Mouse (Mus musculus): ENCODE measurements at regions not wholly inside any gene's neighbourhood (a gene's known extent, or its start where the extent isn't known, plus 50 kb on each side); places are given as distances from the start of the nearest gene placed in this dataset.

- ATAC-seq (ENCODE audit: insufficient read depth): no peak
- Histone ChIP-seq H3K36me3 (ENCODE audit: insufficient read depth) (no peaks in the 10 kb centered on the region), H3K4me3 (ENCODE audit: low read depth, low read length) (no peak overlapping the region), H3K9ac (no peak overlapping the region), H3K4me2 (no peak overlapping the region), H3K4me1 (ENCODE audit: insufficient read depth) (no peaks in the 10 kb centered on the region), H3K27me3 (ENCODE audit: insufficient read depth, low read length) (no peaks in the 10 kb centered on the region), H3K9me3 (ENCODE audit: low read depth, low read length) (no peaks in the 10 kb centered on the region), H3K27ac (ENCODE audit: low read depth) (no peak overlapping the region)
- no peak for TF ChIP-seq CTCF (IDR thresholded peaks at IDR 0.05; ENCODE audit: low read depth)
- no peak for DNase-seq
- WGBS: 66% methylated on average over 4 of the region's 4 CpGs
Observed at GRCm38 (mm10) chr13:101967466-101967865, 199.4 kb upstream of the Pik3r1 start.

- no peak overlapping the region for H3K9ac ChIP-seq
- no peak for DNase-seq
- H3K4me2 ChIP-seq: no peak overlapping the region
- H3K4me3 ChIP-seq (ENCODE audit: low read depth, low read length): no peak overlapping the region
- no peaks in the 10 kb centered on the region for H3K4me1 ChIP-seq (ENCODE audit: insufficient read depth)
- TF ChIP-seq CTCF (IDR thresholded peaks at IDR 0.05; ENCODE audit: low read depth): no peak
- no peak overlapping the region for H3K27ac ChIP-seq (ENCODE audit: low read depth)
- H3K9me3 ChIP-seq (ENCODE audit: low read depth, low read length): no peaks in the 10 kb centered on the region
- 84% methylated on average over 4 of the region's 4 CpGs for WGBS
- no peaks in the 10 kb centered on the region for H3K36me3 ChIP-seq (ENCODE audit: insufficient read depth)
- no peaks in the 10 kb centered on the region for H3K27me3 ChIP-seq (ENCODE audit: insufficient read depth, low read length)
- ATAC-seq (ENCODE audit: insufficient read depth): no peak
Observed at GRCm38 (mm10) chr13:101976766-101977165, 208.7 kb upstream of the Pik3r1 start.

- peak; percentile 77 for DNase-seq
- Histone ChIP-seq H3K9me3 (ENCODE audit: low read depth, low read length) (no peaks in the 10 kb centered on the region; the same call in 1 of the 2 replicates), H3K9ac (no peak overlapping the region), H3K36me3 (ENCODE audit: insufficient read depth) (no peaks in the 10 kb centered on the region), H3K4me2 (no peak overlapping the region), H3K4me1 (ENCODE audit: insufficient read depth) (no peaks in the 10 kb centered on the region), H3K27me3 (ENCODE audit: insufficient read depth, low read length) (no peaks in the 10 kb centered on the region), H3K27ac (ENCODE audit: low read depth) (peak overlapping the region; percentile 25; the same call in 1 of the 2 replicates), H3K4me3 (ENCODE audit: low read depth, low read length) (no peak overlapping the region)
- TF ChIP-seq CTCF (IDR thresholded peaks at IDR 0.05; ENCODE audit: low read depth): no peak
- peak; percentile 62 for ATAC-seq (ENCODE audit: insufficient read depth)
- WGBS: 42% methylated on average over 4 of the region's 4 CpGs
Observed at GRCm38 (mm10) chr13:101980171-101980835, 212.3 kb upstream of the Pik3r1 start.

GRCm38 (mm10) chr13:101988637-101989413 is 220.8 kb upstream of the Pik3r1 start:
- Histone ChIP-seq H3K36me3 (ENCODE audit: insufficient read depth) (no peaks in the 10 kb centered on the region), H3K9ac (no peak overlapping the region), H3K27ac (ENCODE audit: low read depth) (0 out of 2 replicates have a peak overlapping the region, but pooled peaks have one; percentile 34), H3K4me3 (ENCODE audit: low read depth, low read length) (no peak overlapping the region), H3K27me3 (ENCODE audit: insufficient read depth, low read length) (no peaks in the 10 kb centered on the region), H3K4me2 (no peak overlapping the region), H3K4me1 (ENCODE audit: insufficient read depth) (0 out of 2 replicates have a peak, but pooled peaks cover 3% of the 10 kb centered on the region), H3K9me3 (ENCODE audit: low read depth, low read length) (no peaks in the 10 kb centered on the region)
- 67% methylated on average over 9 of the region's 9 CpGs for whole genome bisulfite sequencing
- no peak for ATAC-seq (ENCODE audit: insufficient read depth)
- no peak for DNase-seq
- TF ChIP-seq CTCF (IDR thresholded peaks at IDR 0.05; ENCODE audit: low read depth): no peak

- H3K27me3 ChIP-seq (ENCODE audit: insufficient read depth, low read length): no peaks in the 10 kb centered on the region
- DNase-seq (no peak), ATAC-seq (ENCODE audit: insufficient read depth) (no peak)
- 83% methylated on average over 1 of the region's 1 CpGs for WGBS
- no peak overlapping the region for H3K27ac ChIP-seq (ENCODE audit: low read depth)
- no peak overlapping the region for H3K4me2 ChIP-seq
- 0 out of 2 replicates have a peak, but pooled peaks cover 3% of the 10 kb centered on the region for H3K4me1 ChIP-seq (ENCODE audit: insufficient read depth)
- no peaks in the 10 kb centered on the region for H3K9me3 ChIP-seq (ENCODE audit: low read depth, low read length)
- TF ChIP-seq CTCF (IDR thresholded peaks at IDR 0.05; ENCODE audit: low read depth): no peak
- no peak overlapping the region for H3K4me3 ChIP-seq (ENCODE audit: low read depth, low read length)
- no peaks in the 10 kb centered on the region for H3K36me3 ChIP-seq (ENCODE audit: insufficient read depth)
- no peak overlapping the region for H3K9ac ChIP-seq
Observed at GRCm38 (mm10) chr13:101991729-101992128, 223.7 kb upstream of the Pik3r1 start.

GRCm38 (mm10) chr13:101994779-101995178 is 226.8 kb upstream of the Pik3r1 start:
- Histone ChIP-seq H3K4me3 (ENCODE audit: low read depth, low read length) (no peak overlapping the region), H3K27ac (ENCODE audit: low read depth) (no peak overlapping the region), H3K4me2 (no peak overlapping the region), H3K36me3 (ENCODE audit: insufficient read depth) (no peaks in the 10 kb centered on the region), H3K27me3 (ENCODE audit: insufficient read depth, low read length) (no peaks in the 10 kb centered on the region), H3K9me3 (ENCODE audit: low read depth, low read length) (no peaks in the 10 kb centered on the region), H3K4me1 (ENCODE audit: insufficient read depth) (no peaks in the 10 kb centered on the region), H3K9ac (no peak overlapping the region)
- ATAC-seq (ENCODE audit: insufficient read depth) (peak; percentile 69), DNase-seq (peak; percentile 81)
- TF ChIP-seq CTCF (IDR thresholded peaks at IDR 0.05; ENCODE audit: low read depth): no peak
- 40% methylated on average over 3 of the region's 3 CpGs for WGBS

- ATAC-seq (ENCODE audit: insufficient read depth): no peak
- no peaks in the 10 kb centered on the region for H3K36me3 ChIP-seq (ENCODE audit: insufficient read depth)
- H3K4me2 ChIP-seq: no peak overlapping the region
- H3K4me1 ChIP-seq (ENCODE audit: insufficient read depth): no peaks in the 10 kb centered on the region
- no peak for TF ChIP-seq CTCF (IDR thresholded peaks at IDR 0.05; ENCODE audit: low read depth)
- no peak overlapping the region for H3K9ac ChIP-seq
- H3K27ac ChIP-seq (ENCODE audit: low read depth): no peak overlapping the region
- no peaks in the 10 kb centered on the region for H3K9me3 ChIP-seq (ENCODE audit: low read depth, low read length)
- WGBS: 78% methylated on average over 2 of the region's 2 CpGs
- H3K27me3 ChIP-seq (ENCODE audit: insufficient read depth, low read length): no peaks in the 10 kb centered on the region
- no peak overlapping the region for H3K4me3 ChIP-seq (ENCODE audit: low read depth, low read length)
- no peak for DNase-seq
Observed at GRCm38 (mm10) chr13:101995529-101995928, 227.5 kb upstream of the Pik3r1 start.

Measured in lung, embryonic 14.5 days (tissue).